Mouse (Mus musculus): ENCODE data around the gene Egf.

GRCm38 (mm10) chr3:129799011-129799410, 43.9 kb upstream of the Egf start:
- TF ChIP-seq POLR2A (IDR thresholded peaks at IDR 0.05; ENCODE audit: borderline replicate concordance, control insufficient read depth, low read depth, low read length) (no peak), CTCF (IDR thresholded peaks at IDR 0.05; ENCODE audit: control insufficient read depth, insufficient read depth, low read length) (no peak)
